ENCODE assay signal across 7 mouse cellular contexts in the genomic region with DNA sequence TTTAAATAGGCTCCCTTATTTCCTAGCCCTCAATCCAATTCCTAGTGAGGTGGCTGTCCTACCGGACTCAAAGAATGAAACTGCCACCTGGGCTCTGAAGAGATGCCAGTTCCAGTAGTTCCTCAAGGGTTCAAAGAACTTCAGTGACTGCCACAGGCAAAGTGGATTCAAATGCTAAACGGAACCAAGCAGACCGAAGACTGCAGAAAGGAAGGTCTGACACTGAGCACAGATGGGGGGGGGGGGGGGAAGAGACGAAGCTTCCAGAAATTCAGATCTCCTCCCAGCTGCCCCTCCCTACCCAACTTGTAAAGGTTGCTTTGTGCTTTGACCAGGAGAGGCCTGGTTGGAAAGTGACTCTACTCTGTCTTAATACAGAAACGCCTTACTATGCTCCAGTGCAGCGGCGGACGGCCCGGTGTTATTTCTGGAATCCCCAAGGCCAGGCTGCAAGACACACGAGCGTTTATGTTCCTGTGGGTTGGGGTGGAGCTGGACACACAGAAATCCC. TPM values are rescaled to one million over a fixed set of nuclear protein-coding genes. Genes with fewer than 3 reads are reported as not detected.
A peak's percentile ranks its signal among the peaks of the same experiment; 100 is the strongest.
DNase-seq lines count a peak whose midpoint lies in the region; ATAC-seq and TF ChIP-seq lines count a peak whose summit lies in the region.

No protein-coding gene starts in this region.

- TF ChIP-seq CTCF in lung, postnatal 0 days (IDR thresholded peaks at IDR 0.05) = no peak
- no peak for TF ChIP-seq CTCF in lung, adult 2 months (IDR thresholded peaks at IDR 0.05; ENCODE audit: insufficient read depth, low read length)

- no peaks in the 10 kb centered on the region for H3K36me3 ChIP-seq in lung, postnatal 0 days (ENCODE audit: insufficient read depth, low read length)
- H3K36me3 ChIP-seq in embryonic facial prominence, embryonic 13.5 days = peaks cover 18% of the 10 kb centered on the region
- no peaks in the 10 kb centered on the region; the same call in 1 of the 2 replicates for H3K36me3 ChIP-seq in hindbrain, embryonic 16.5 days (ENCODE audit: control insufficient read depth, insufficient read depth, low read length)
- peaks cover 24% of the 10 kb centered on the region for H3K36me3 ChIP-seq in midbrain, embryonic 10.5 days

- no peak for TF ChIP-seq POLR2A in lung, adult 2 months (IDR thresholded peaks at IDR 0.05; ENCODE audit: borderline replicate concordance, extremely low read depth, low read depth, low read length)

- H3K27ac ChIP-seq in lung, postnatal 0 days (ENCODE audit: low read length) = peak overlapping the region; percentile 71; the same call in 1 of the 2 replicates
- peak overlapping the region; percentile 81 for H3K27ac ChIP-seq in embryonic facial prominence, embryonic 13.5 days
- H3K27ac ChIP-seq in hindbrain, embryonic 16.5 days (ENCODE audit: low read depth, low read length) = peak overlapping the region; percentile 96
- 0 out of 2 replicates have a peak overlapping the region, but pooled peaks have one; percentile 25 for H3K27ac ChIP-seq in midbrain, embryonic 10.5 days (replicated peaks)

- 27% methylated on average over 11 of the region's 11 CpGs for WGBS in lung, postnatal 0 days
- 40% methylated on average over 11 of the region's 11 CpGs for WGBS in lung, adult 2 months
- WGBS in embryonic facial prominence, embryonic 13.5 days = 36% methylated on average over 11 of the region's 11 CpGs
- WGBS in hindbrain, embryonic 16.5 days = 30% methylated on average over 10 of the region's 11 CpGs
- WGBS in midbrain, embryonic 10.5 days = 50% methylated on average over 11 of the region's 11 CpGs

- 0 out of 2 replicates have a peak overlapping the region, but pooled peaks have one; percentile 43 for H3K9ac ChIP-seq in lung, postnatal 0 days (replicated peaks; ENCODE audit: low read depth)
- H3K9ac ChIP-seq in embryonic facial prominence, embryonic 13.5 days = peak overlapping the region; percentile 98
- peak overlapping the region; percentile 81 for H3K9ac ChIP-seq in hindbrain, embryonic 16.5 days (ENCODE audit: low read depth, low read length)

- H3K4me2 ChIP-seq in lung, postnatal 0 days (replicated peaks; ENCODE audit: low read depth, low read length) = peak overlapping the region; percentile 78
- H3K4me2 ChIP-seq in embryonic facial prominence, embryonic 13.5 days = peak overlapping the region; percentile 62
- H3K4me2 ChIP-seq in hindbrain, embryonic 16.5 days (ENCODE audit: low read length) = peak overlapping the region; percentile 67

- H3K9me3 ChIP-seq in lung, postnatal 0 days (ENCODE audit: low read length) = no peaks in the 10 kb centered on the region
- 0 out of 2 replicates have a peak, but pooled peaks cover 6% of the 10 kb centered on the region for H3K9me3 ChIP-seq in embryonic facial prominence, embryonic 13.5 days
- no peaks in the 10 kb centered on the region for H3K9me3 ChIP-seq in hindbrain, embryonic 16.5 days (ENCODE audit: control insufficient read depth, low read length)
- H3K9me3 ChIP-seq in midbrain, embryonic 10.5 days (replicated peaks) = peaks cover 16% of the 10 kb centered on the region

- H3K4me1 ChIP-seq in lung, postnatal 0 days (ENCODE audit: insufficient read depth, low read depth, low read length) = 0 out of 2 replicates have a peak, but pooled peaks cover 3% of the 10 kb centered on the region
- peaks cover 8% of the 10 kb centered on the region for H3K4me1 ChIP-seq in lung, adult 2 months (ENCODE audit: control insufficient read depth, insufficient read depth, low read length)
- H3K4me1 ChIP-seq in embryonic facial prominence, embryonic 13.5 days = peaks cover 23% of the 10 kb centered on the region
- H3K4me1 ChIP-seq in hindbrain, embryonic 16.5 days (ENCODE audit: control insufficient read depth, insufficient read depth, low read depth, low read length) = peaks cover 18% of the 10 kb centered on the region
- peaks cover 27% of the 10 kb centered on the region for H3K4me1 ChIP-seq in midbrain, embryonic 10.5 days

- no peaks in the 10 kb centered on the region for H3K27me3 ChIP-seq in lung, postnatal 0 days (replicated peaks; ENCODE audit: insufficient read depth, low read length)
- H3K27me3 ChIP-seq in embryonic facial prominence, embryonic 13.5 days = no peaks in the 10 kb centered on the region
- no peaks in the 10 kb centered on the region for H3K27me3 ChIP-seq in hindbrain, embryonic 16.5 days (replicated peaks; ENCODE audit: control insufficient read depth, insufficient read depth, low read length)
- H3K27me3 ChIP-seq in midbrain, embryonic 10.5 days (ENCODE audit: low read depth, poor library complexity, severe bottlenecking) = no peaks in the 10 kb centered on the region

- no peak overlapping the region for H3K4me3 ChIP-seq in lung, postnatal 0 days (ENCODE audit: low read depth, low read length)
- no peak overlapping the region for H3K4me3 ChIP-seq in lung, adult 2 months (replicated peaks; ENCODE audit: extremely low read depth, low read depth, low read length)
- H3K4me3 ChIP-seq in embryonic facial prominence, embryonic 13.5 days = peak overlapping the region; percentile 87
- H3K4me3 ChIP-seq in hindbrain, embryonic 16.5 days (ENCODE audit: low read length) = peak overlapping the region; percentile 95
- peak overlapping the region; percentile 85 for H3K4me3 ChIP-seq in midbrain, embryonic 10.5 days

- TF ChIP-seq EP300 in lung, postnatal 0 days (IDR thresholded peaks at IDR 0.05) = no peak

- no peak for ATAC-seq in lung, postnatal 0 days
- ATAC-seq in embryonic facial prominence, embryonic 13.5 days (ENCODE audit: insufficient number of reproducible peaks, insufficient read depth, low FRiP score, low TSS enrichment, low read depth) = no peak
- no peak for ATAC-seq in hindbrain, embryonic 16.5 days

- no peak for DNase-seq in lung, postnatal 0 days (ENCODE audit: low spot score)
- DNase-seq in lung, adult 2 months = no peak
- DNase-seq in adrenal gland, postnatal 10 days = peak; percentile 32
- DNase-seq in midbrain, embryonic 10.5 days (ENCODE audit: low spot score) = no peak
- no peak for DNase-seq in yolk sac, embryonic 10.5 days (ENCODE audit: low spot score)

RNA-seq across cellular contexts. Expression of a gene that starts 1.2 kb away (rescaled TPM):
- polyA plus RNA-seq in lung, postnatal 0 days (2015; fragmentation: Nextera tagmentation; extraction: Ambion mirVana) = 395 and 416 TPM in 2 replicates
- 79.4 and 85.5 TPM in 2 replicates for polyA plus RNA-seq in lung, adult 2 months (2012; rRNA removed)
- total RNA-seq in adrenal gland, postnatal 10 days (2021) = 100 to 1,000 TPM; 236 to 242 TPM
- 722 and 732 TPM in 2 replicates for polyA plus RNA-seq in embryonic facial prominence, embryonic 13.5 days (2015; fragmentation: Nextera tagmentation; extraction: Ambion mirVana)
- 1,107 and 1,184 TPM in 2 replicates for polyA plus RNA-seq in hindbrain, embryonic 16.5 days (2015; fragmentation: Nextera tagmentation; extraction: Ambion mirVana)
- polyA plus RNA-seq in midbrain, embryonic 10.5 days (2016; fragmentation: Nextera tagmentation; extraction: Ambion mirVana) = 1,071 and 1,090 TPM in 2 replicates

RNA-seq across cellular contexts. Expression of a gene that starts 45.2 kb away (rescaled TPM):
- 34.4 and 38.7 TPM in 2 replicates for polyA plus RNA-seq in lung, postnatal 0 days (2015; fragmentation: Nextera tagmentation; extraction: Ambion mirVana)
- 23.3 and 50.2 TPM in 2 replicates for polyA plus RNA-seq in lung, adult 2 months (2012; rRNA removed)
- 10 to 100 TPM; 48.0 to 53.1 TPM for total RNA-seq in adrenal gland, postnatal 10 days (2021)
- polyA plus RNA-seq in embryonic facial prominence, embryonic 13.5 days (2015; fragmentation: Nextera tagmentation; extraction: Ambion mirVana) = 42.2 and 47.1 TPM in 2 replicates
- 17.0 and 20.6 TPM in 2 replicates for polyA plus RNA-seq in hindbrain, embryonic 16.5 days (2015; fragmentation: Nextera tagmentation; extraction: Ambion mirVana)
- 42.2 and 42.8 TPM in 2 replicates for polyA plus RNA-seq in midbrain, embryonic 10.5 days (2016; fragmentation: Nextera tagmentation; extraction: Ambion mirVana)

Comparison
In these comparisons a context has a peak if more than half of its experiments do, and no peak if none do; other contexts are left out.
1. H3K27ac ChIP-seq: peak in every context shown above with its lines; median percentile 96 in hindbrain, embryonic 16.5 days; 81 in embryonic facial prominence, embryonic 13.5 days; 71 in lung, postnatal 0 days; 25 in midbrain, embryonic 10.5 days.
2. H3K4me3 ChIP-seq: peak in embryonic facial prominence, embryonic 13.5 days (single experiment), hindbrain, embryonic 16.5 days (single experiment) and midbrain, embryonic 10.5 days (single experiment); none in lung, postnatal 0 days (single experiment) and lung, adult 2 months (single experiment).
3. H3K9ac ChIP-seq: peak in every context shown above with its lines; median percentile 98 in embryonic facial prominence, embryonic 13.5 days; 81 in hindbrain, embryonic 16.5 days; 43 in lung, postnatal 0 days.
4. Peak in every context shown above with its lines, with median percentiles within 50 percentile points of each other: H3K4me2 ChIP-seq.